In genomic region chr1:131378914-131379474, GRCm38 (mm10) we compare ENCODE assay signal across 8 mouse cellular contexts.
DNase-seq lines count a peak whose midpoint lies in the region; ATAC-seq and TF ChIP-seq lines count a peak whose summit lies in the region.

No protein-coding gene starts in this region.

- ATAC-seq in heart, embryonic 15.5 days (replicated peaks; ENCODE audit: insufficient number of reproducible peaks, insufficient read depth, low FRiP score, low read depth) = no peak
- ATAC-seq in hindbrain, postnatal 0 days = no peak
- ATAC-seq in stomach, postnatal 0 days (ENCODE audit: low FRiP score, low TSS enrichment) = no peak

- no peak overlapping the region for H3K4me3 ChIP-seq in heart, embryonic 15.5 days
- no peak overlapping the region for H3K4me3 ChIP-seq in thymus, adult 2 months (ENCODE audit: control insufficient read depth, insufficient read depth, low read length)
- no peak overlapping the region for H3K4me3 ChIP-seq in hindbrain, postnatal 0 days (ENCODE audit: low read length)
- H3K4me3 ChIP-seq in stomach, postnatal 0 days (ENCODE audit: low read depth, low read length) = no peak overlapping the region

- H3K4me1 ChIP-seq in heart, embryonic 15.5 days (replicated peaks) = peaks cover 39% of the 10 kb centered on the region
- peaks cover 10% of the 10 kb centered on the region for H3K4me1 ChIP-seq in thymus, adult 2 months (replicated peaks; ENCODE audit: control insufficient read depth, insufficient read depth, low read length)
- H3K4me1 ChIP-seq in hindbrain, postnatal 0 days (ENCODE audit: insufficient read depth, low read length) = peaks cover 7% of the 10 kb centered on the region; the same call in 1 of the 2 replicates
- H3K4me1 ChIP-seq in stomach, postnatal 0 days (replicated peaks; ENCODE audit: control insufficient read depth, insufficient read depth) = peaks cover 11% of the 10 kb centered on the region

- H3K27me3 ChIP-seq in heart, embryonic 15.5 days = no peaks in the 10 kb centered on the region
- H3K27me3 ChIP-seq in thymus, adult 2 months (ENCODE audit: control insufficient read depth, insufficient read depth, low read length) = no peaks in the 10 kb centered on the region
- no peaks in the 10 kb centered on the region for H3K27me3 ChIP-seq in hindbrain, postnatal 0 days (ENCODE audit: insufficient read depth, low read length)
- H3K27me3 ChIP-seq in stomach, postnatal 0 days (ENCODE audit: control insufficient read depth, insufficient read depth, low read length) = no peaks in the 10 kb centered on the region

- TF ChIP-seq POLR2A in thymus, adult 2 months (IDR thresholded peaks at IDR 0.05; ENCODE audit: control insufficient read depth, extremely low read depth, insufficient read depth, low read length, poor library complexity) = no peak

- WGBS in heart, embryonic 15.5 days = 11% methylated on average over 1 of the region's 1 CpGs
- 3% methylated on average over 1 of the region's 1 CpGs for WGBS in thymus, adult 2 months
- 62% methylated on average over 1 of the region's 1 CpGs for WGBS in hindbrain, postnatal 0 days
- WGBS in stomach, postnatal 0 days = 24% methylated on average over 1 of the region's 1 CpGs

- no peaks in the 10 kb centered on the region for H3K36me3 ChIP-seq in heart, embryonic 15.5 days
- no peaks in the 10 kb centered on the region for H3K36me3 ChIP-seq in thymus, adult 2 months (ENCODE audit: control insufficient read depth, insufficient read depth, low read length)
- H3K36me3 ChIP-seq in hindbrain, postnatal 0 days (ENCODE audit: insufficient read depth, low read length) = no peaks in the 10 kb centered on the region
- no peaks in the 10 kb centered on the region for H3K36me3 ChIP-seq in stomach, postnatal 0 days (ENCODE audit: control insufficient read depth, insufficient read depth, low read length)

- TF ChIP-seq EP300 in stomach, postnatal 0 days (optimal IDR thresholded peaks at IDR 0.05) = no peak

- no peak for TF ChIP-seq CTCF in thymus, adult 2 months (IDR thresholded peaks at IDR 0.05; ENCODE audit: borderline replicate concordance, control insufficient read depth, extremely low read depth, insufficient read depth, low read length, poor library complexity)
- no peak for TF ChIP-seq CTCF in hindbrain, postnatal 0 days (IDR thresholded peaks at IDR 0.05; ENCODE audit: low read depth)
- no peak for TF ChIP-seq CTCF in stomach, postnatal 0 days (IDR thresholded peaks at IDR 0.05; ENCODE audit: low read depth)

- H3K27ac ChIP-seq in heart, embryonic 15.5 days = peak overlapping the region; percentile 72
- H3K27ac ChIP-seq in thymus, adult 2 months (ENCODE audit: control insufficient read depth, insufficient read depth, low read length) = peak overlapping the region; percentile 52
- peak overlapping the region; percentile 38; the same call in 1 of the 2 replicates for H3K27ac ChIP-seq in hindbrain, postnatal 0 days
- peak overlapping the region; percentile 75 for H3K27ac ChIP-seq in stomach, postnatal 0 days (replicated peaks)

- H3K9ac ChIP-seq in heart, embryonic 15.5 days = no peak overlapping the region
- H3K9ac ChIP-seq in hindbrain, postnatal 0 days (replicated peaks; ENCODE audit: low read length) = no peak overlapping the region
- no peak overlapping the region for H3K9ac ChIP-seq in stomach, postnatal 0 days (ENCODE audit: low read length)

- no peaks in the 10 kb centered on the region for H3K9me3 ChIP-seq in heart, embryonic 15.5 days (replicated peaks)
- H3K9me3 ChIP-seq in hindbrain, postnatal 0 days (ENCODE audit: low read length) = no peaks in the 10 kb centered on the region
- no peaks in the 10 kb centered on the region for H3K9me3 ChIP-seq in stomach, postnatal 0 days (ENCODE audit: control insufficient read depth, low read length)

- DNase-seq in heart, adult 8-10 months (ENCODE audit: low spot score) = no peak
- no peak for DNase-seq in thymus, adult 2 months
- no peak for DNase-seq in thymus, postnatal 10 days (ENCODE audit: low spot score in 2 of 2)
- DNase-seq in hindbrain, postnatal 0 days (ENCODE audit: low spot score) = no peak
- DNase-seq in stomach, postnatal 0 days (ENCODE audit: low spot score) = no peak
- DNase-seq in natural killer cell, adult 2 months (ENCODE audit: low spot score in 2 of 2) = no peak
- DNase-seq in c-Kit-positive CD71-positive TER-119-positive erythroid progenitor cells, embryonic 14.5 days (ENCODE audit: low spot score) = no peak

- no peak overlapping the region; the same call in 1 of the 2 replicates for H3K4me2 ChIP-seq in heart, embryonic 15.5 days
- no peak overlapping the region for H3K4me2 ChIP-seq in hindbrain, postnatal 0 days (ENCODE audit: low read depth, low read length)
- H3K4me2 ChIP-seq in stomach, postnatal 0 days (replicated peaks; ENCODE audit: low read depth) = no peak overlapping the region
